21 mouse cellular contexts compared by ENCODE assay signal in the genomic region with DNA sequence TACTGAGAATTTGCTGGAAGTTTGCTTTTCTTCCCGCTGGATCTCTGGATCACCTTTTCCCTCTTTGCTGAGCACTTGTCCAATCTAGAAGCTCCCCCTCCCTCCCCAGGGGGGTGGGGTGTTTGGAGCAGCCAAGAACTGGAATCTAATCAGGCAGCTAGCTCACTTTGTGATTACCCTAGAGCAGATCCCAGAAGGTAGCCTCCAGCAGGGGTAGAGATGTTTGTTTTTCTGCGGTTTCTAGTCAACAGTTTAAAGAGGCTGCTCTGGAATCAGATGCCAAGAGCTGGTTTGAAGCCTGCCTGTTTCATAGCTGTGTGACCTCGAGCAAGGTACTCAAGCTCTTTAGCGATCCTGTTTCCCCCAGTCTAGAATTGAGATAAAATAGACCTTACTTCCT.
DNase-seq lines count a peak whose midpoint lies in the region; ATAC-seq and TF ChIP-seq lines count a peak whose summit lies in the region.
"Had no signal": no experiment of that assay in that cellular context is flagged by ENCODE, and none has a peak within 500 bp of the region (broad histone marks: within the 10 kb centered on the region; RNA-seq: fewer than 3 reads in every experiment).

No protein-coding gene starts in this region.

- H3K36me3 ChIP-seq in liver, adult 2 months (ENCODE audit: control insufficient read depth, insufficient read depth, low read length), result no peaks in the 10 kb centered on the region
- no peaks in the 10 kb centered on the region for H3K36me3 ChIP-seq in liver, embryonic 12.5 days
- H3K36me3 ChIP-seq: embryonic facial prominence, embryonic 15.5 days; forebrain, embryonic 15.5 days; G1E; heart, embryonic 13.5 days; hindbrain, embryonic 15.5 days had no signal

- no peak for TF ChIP-seq CTCF in liver, adult 2 months (IDR thresholded peaks at IDR 0.05; ENCODE audit: low read depth, low read length)

- no peaks in the 10 kb centered on the region for H3K27me3 ChIP-seq in liver, adult 2 months (ENCODE audit: control insufficient read depth, insufficient read depth, low read length)
- H3K27me3 ChIP-seq in liver, embryonic 12.5 days (replicated peaks), result no peaks in the 10 kb centered on the region; the same call in 1 of the 2 replicates
- H3K27me3 ChIP-seq: embryonic facial prominence, embryonic 15.5 days; forebrain, embryonic 15.5 days; hindbrain, embryonic 15.5 days had no signal

- H3K79me2 ChIP-seq in liver, adult 2 months (ENCODE audit: control insufficient read depth, insufficient read depth, low read length), result no peaks in the 10 kb centered on the region

- no peak overlapping the region for H3K27ac ChIP-seq in liver, adult 2 months (replicated peaks; ENCODE audit: insufficient read depth, low read depth, low read length)
- H3K27ac ChIP-seq in liver, embryonic 12.5 days, result no peak overlapping the region
- H3K27ac ChIP-seq: embryonic facial prominence, embryonic 15.5 days; forebrain, embryonic 15.5 days; heart, embryonic 13.5 days; hindbrain, embryonic 15.5 days had no signal

- peaks cover 8% of the 10 kb centered on the region for H3K4me1 ChIP-seq in liver, adult 2 months (ENCODE audit: control insufficient read depth, insufficient read depth, low read length)
- no peaks in the 10 kb centered on the region for H3K4me1 ChIP-seq in liver, embryonic 12.5 days
- H3K4me1 ChIP-seq: embryonic facial prominence, embryonic 15.5 days; heart, embryonic 13.5 days; hindbrain, embryonic 15.5 days had no signal

- no peak for TF ChIP-seq POLR2A in liver, adult 2 months (IDR thresholded peaks at IDR 0.05; ENCODE audit: extremely low read depth, insufficient read depth, low read length)

- no peak for ATAC-seq in liver, embryonic 12.5 days
- ATAC-seq: CD4-positive, CD25-positive, alpha-beta regulatory T cell, adult 4 months; forebrain, embryonic 15.5 days; intestine, embryonic 16.5 days had no signal

- H3K4me2 ChIP-seq in liver, embryonic 12.5 days, result no peak overlapping the region
- H3K4me2 ChIP-seq: embryonic facial prominence, embryonic 15.5 days; forebrain, embryonic 15.5 days; heart, embryonic 13.5 days; hindbrain, embryonic 15.5 days had no signal

- no peak overlapping the region for H3K4me3 ChIP-seq in liver, adult 2 months (ENCODE audit: insufficient read depth, low read depth, low read length)
- no peak overlapping the region for H3K4me3 ChIP-seq in liver, embryonic 12.5 days
- H3K4me3 ChIP-seq: embryonic facial prominence, embryonic 15.5 days; erythroblast, embryonic 14.5 days; forebrain, embryonic 15.5 days; heart, embryonic 13.5 days; hindbrain, embryonic 15.5 days had no signal

- 20% methylated on average over 4 of the region's 4 CpGs for WGBS in liver, adult 2 months
- 49% methylated on average over 4 of the region's 4 CpGs for WGBS in liver, embryonic 12.5 days (ENCODE audit: insufficient replicate concordance)

- no peak overlapping the region for H3K9ac ChIP-seq in liver, adult 2 months (ENCODE audit: low read depth, low read length)
- no peak overlapping the region for H3K9ac ChIP-seq in liver, embryonic 12.5 days
- H3K9ac ChIP-seq: embryonic facial prominence, embryonic 15.5 days; forebrain, embryonic 15.5 days; heart, embryonic 13.5 days; hindbrain, embryonic 15.5 days had no signal

- H3K9me3 ChIP-seq in liver, embryonic 12.5 days (replicated peaks), result no peaks in the 10 kb centered on the region
- H3K9me3 ChIP-seq: embryonic facial prominence, embryonic 15.5 days; forebrain, embryonic 15.5 days; G1E; heart, embryonic 13.5 days; hindbrain, embryonic 15.5 days had no signal

- peak; percentile 22 for DNase-seq in adrenal gland, adult 2 months
- no peak for DNase-seq in adrenal gland, adult 18-20 months (ENCODE audit: low spot score in 2 of 2)
- DNase-seq in gastrocnemius, adult 18-20 months (ENCODE audit: low spot score), result peak; percentile 20
- DNase-seq in gastrocnemius, postnatal 10 days, result no peak
- peak; percentile 87 for DNase-seq in liver, adult 2 months (ENCODE audit: extremely low read depth, low read depth, low spot score)
- DNase-seq in fat pad, adult 2 months (ENCODE audit: extremely low read depth, low read depth, low spot score), result peak; percentile 56
- DNase-seq in left cerebral cortex, adult 18-20 months (ENCODE audit: low spot score in 2 of 2), result no peak
- DNase-seq: B cell, adult 2 months; cerebellum, adult 18-20 months; cerebellum, adult 9-11 months; cerebellum, postnatal 36 days; heart, postnatal 36 days had no signal

Comparison
In these comparisons a context has a peak if more than half of its experiments do, and no peak if none do; other contexts are left out.
1. DNase-seq: peak in adrenal gland, adult 2 months (single experiment), gastrocnemius, adult 18-20 months (single experiment), liver, adult 2 months (single experiment) and fat pad, adult 2 months (single experiment); none in adrenal gland, adult 18-20 months (0 of 2), gastrocnemius, postnatal 10 days (single experiment) and left cerebral cortex, adult 18-20 months (0 of 2).